Mouse (Mus musculus): ENCODE results near the gene Chn1.

Gene Chn1

DNA sequence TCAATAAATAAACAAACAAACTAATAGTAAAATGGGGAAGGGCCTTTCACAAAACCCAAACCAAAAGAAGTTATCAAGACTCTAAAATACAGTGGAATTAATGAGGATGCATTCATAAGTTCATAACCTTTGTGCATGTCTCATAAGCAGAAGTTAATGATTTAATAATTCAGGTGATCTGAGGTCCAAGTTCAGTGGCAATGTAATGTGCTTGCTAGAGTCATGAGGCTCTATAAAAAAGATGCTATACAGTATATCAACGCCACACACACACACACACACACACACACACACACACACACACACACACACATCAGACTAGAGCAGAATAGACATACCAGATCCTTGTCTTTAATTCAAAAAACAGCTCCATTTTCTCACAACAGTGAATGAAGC, 28.8 kb downstream of the Chn1 start:
- no peak for DNase-seq (ENCODE audit: low spot score)

DNA sequence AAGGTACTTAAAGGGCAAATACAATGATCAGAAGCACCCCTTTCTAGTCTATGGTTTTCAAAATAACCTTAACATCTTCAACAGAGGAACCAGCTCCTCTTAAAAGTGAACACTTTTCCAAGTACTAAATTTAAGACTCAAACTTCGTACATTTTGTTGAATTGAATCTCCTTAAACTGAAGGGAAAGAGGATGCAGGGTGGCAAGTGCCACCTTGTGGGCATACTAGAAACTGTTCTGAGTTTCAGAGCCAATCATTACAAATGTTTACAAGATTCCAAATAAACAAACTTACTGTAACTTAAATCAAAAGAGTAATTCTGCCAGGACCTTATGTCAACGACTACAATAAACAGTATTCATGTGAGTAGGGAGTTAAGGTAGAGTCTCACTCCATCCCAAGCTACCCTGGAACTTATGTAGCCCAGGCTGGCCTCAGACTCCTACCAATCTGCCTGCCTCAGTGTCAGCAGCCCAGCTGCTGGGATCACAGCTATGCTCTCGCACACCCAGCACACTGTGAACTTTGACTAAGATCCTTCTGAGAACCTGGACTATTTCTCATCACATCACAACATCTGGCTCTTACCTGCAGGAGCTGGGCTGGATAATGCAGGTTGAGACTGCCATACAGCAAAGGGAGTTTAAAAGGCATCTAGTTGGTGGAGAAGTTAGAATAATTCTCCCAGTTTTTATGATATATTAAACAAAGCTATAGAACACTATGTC, 29.3 kb downstream of the Chn1 start:
- DNase-seq (ENCODE audit: low spot score) = no peak

DNA sequence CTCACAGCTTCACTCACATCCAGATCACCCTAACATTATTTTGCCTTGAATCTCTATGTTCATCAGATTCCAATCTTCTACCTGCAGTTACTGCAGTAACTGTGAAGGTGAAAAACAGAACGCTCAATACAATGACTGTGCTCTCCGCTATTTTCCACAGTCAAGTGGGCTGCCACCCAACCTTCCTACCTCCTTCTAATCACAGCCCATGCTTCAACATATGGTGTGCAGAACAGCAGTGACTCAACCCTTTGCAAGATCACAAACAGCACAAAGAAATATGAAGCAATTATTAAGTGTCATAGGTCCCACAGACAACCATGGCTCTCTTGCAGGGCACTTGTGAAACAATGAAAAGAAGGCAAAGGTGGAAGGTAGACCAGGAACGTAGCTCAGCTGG, 33.9 kb downstream of the Chn1 start:
- no peak for DNase-seq (ENCODE audit: low spot score)

DNA sequence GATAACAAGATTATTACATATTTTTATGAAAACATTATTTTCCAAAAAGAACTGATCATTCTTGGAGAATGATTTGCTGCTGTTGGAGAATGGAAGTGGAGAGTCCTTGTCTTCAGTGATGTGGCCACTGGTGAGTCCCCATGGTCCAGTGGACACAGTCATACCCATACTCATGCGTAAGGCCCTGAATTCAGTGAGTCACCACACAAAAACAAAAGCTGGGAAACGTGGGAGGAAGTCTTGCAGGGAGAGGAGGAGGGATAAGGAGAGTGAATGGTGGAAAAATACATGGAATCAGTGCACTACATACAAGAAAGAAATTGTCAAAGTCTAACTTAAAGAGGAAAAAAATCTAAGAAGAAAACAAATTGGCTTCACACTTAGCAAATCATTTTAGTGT, 47.3 kb downstream of the Chn1 start:
- DNase-seq (ENCODE audit: low spot score) = no peak

DNA sequence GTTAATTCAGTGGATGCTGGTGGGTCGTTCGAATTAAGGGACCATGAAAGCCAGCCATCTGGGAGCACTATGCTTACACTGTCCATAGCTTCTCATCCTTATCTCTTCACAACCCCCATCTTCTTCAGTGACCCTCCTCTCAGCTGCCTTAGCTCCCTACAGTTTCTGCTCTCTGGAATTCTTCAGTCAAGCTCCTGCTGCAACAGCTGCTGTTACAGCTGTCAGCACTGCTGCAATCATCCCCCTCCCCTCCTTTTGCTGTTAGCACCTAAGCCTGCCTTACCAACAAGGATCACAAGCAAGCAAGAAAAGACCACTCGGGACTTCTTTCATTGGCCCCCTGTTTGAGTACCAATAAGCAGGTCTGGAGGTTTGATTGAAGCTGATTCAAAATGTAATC, 50.2 kb downstream of the Chn1 start:
- DNase-seq (ENCODE audit: low spot score) = no peak

DNA sequence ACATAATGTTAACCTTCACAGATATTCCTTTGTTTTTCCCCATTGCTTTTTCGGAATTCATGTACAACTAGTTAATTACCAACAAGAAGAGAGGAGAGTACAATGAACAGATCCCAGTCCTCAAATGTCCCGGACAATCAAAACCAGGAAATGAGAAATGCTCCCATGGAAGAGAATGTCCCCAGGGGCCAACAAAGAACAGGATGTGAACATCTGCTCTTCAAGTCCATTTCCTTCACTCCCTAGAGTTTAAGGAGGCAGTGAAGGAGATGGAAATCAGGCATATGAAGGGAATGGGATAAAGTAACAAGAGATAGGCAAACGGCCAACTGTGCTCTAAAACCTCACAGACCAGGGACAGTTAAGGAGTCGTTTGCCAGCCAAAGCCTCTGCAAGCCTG, 53.3 kb downstream of the Chn1 start:
- no peak for DNase-seq (ENCODE audit: low spot score)

DNA sequence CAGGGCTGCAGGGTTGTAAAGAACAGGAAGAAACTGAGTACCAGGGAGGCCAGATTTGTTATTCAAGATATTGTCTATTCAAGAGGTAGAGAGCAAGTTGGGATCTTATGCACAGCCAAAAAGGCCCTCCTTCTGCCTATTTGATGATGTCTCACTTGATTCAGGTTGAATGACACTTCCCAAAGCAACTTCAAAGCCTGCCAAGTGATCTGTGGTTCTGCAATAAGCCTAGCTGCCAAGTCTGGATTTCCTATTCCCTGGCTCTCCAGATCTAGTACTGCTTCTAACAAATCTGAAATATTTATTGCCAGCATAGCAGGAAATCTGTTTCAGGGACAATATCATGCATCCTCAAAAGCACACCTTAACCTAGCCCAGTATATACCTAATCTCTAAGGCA, 62.7 kb downstream of the Chn1 start:
- DNase-seq (ENCODE audit: low spot score) = no peak

DNA sequence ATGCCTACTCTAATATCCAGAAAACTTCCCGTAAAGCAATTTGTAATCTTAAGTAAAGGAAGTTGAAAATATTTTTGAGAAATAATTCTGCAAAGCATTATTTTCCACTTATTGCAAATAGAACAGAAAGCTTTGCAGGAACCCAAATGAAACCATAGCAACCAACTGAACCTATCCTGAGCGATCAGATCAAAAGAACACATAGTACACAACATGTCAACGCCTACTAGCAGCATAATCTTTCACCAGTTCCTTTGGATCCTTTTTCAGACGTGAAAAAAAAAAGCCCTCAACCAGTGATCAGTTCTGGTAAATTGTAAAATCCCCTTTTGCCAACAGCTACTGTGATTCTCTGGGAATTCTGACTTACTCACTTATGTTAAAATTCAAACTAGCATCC, 82.1 kb downstream of the Chn1 start:
- no peak for DNase-seq (ENCODE audit: low spot score)

DNA sequence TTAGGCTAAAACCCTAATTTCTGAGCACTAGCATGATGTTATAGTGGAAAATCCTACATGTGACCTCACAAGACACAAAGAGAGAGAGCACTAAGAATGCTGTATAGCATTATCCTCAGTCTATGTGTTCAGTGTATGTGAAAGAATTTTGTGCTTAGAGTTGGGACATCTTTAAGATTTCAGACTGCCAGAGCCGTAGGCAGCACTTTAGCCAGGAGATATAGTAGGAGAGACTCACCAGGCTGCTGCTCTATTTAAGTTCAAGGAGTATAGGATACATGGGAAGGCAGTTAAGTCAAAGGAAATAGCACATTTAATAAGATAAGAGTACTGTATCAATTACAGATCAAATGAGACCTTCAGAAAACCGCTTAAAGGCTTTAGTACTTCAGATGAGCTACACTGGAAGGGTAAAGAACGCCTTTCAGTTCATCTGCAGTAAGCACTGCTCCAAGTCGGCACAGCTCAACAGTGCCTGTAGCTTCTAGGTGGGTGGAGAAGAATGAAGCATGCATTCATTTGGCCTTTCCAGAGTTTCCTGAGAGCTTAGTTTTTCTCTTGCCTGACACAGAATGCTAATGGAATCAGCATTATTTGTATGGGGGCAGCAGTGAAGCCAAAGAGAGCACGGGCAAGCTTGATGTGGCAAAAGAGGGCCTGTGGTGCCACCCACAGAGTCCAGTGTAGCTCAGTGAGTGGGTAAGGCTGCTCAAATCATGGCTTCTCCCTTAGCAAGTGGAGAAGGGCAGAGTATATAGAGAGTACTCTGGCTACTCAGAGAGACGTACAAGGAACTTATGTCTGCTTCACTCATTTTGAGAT, 84.2 kb downstream of the Chn1 start:
- no peak for DNase-seq (ENCODE audit: low spot score)

DNA sequence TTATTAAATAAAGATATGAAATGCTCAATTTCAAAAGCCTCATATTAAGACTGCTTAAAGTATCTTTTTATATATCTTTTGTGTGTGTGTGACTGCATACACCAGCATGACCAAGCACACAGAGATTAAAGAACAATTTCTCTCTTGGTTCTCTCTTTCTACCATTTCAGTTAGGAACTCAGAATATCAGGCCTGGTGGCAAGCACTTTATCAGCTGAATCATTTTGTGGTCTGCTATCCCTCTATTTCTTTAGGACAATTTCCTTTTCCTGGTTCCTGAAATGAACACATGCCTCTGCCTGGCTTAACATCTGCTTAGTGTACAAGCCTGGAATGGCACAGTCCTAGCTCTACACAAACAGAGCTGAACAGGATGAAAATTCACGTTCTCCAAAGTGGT, 92.6 kb downstream of the Chn1 start:
- DNase-seq (ENCODE audit: low spot score) = no peak

DNA sequence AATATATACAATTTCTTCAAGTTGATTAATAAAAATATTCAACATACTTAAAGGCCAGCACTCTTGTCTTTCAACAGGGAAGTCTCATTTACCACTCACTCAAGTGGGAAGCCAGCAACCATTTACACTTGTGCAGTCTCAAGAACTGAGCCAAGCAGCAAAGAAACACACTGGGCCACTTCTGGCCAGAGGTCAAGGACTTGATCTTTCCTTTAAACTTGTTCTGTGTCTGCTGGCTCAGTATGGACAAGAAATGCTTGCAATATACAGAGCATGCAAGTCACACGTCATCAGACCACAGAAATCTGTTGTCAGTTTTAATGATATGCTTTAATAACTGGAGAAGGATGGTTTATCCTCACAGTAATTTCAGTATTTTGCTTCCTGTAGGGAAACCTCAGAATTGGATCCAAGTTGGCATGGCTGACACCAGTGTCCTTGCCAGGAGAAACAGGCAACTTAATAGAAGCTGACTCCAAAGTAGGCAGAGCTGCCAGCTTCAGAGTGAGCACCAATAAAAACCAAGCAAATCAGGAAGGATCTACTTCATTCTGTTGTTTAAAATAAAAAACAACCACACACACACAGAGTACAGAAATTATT, 94.6 kb downstream of the Chn1 start:
- no peak for DNase-seq (ENCODE audit: low spot score)

DNA sequence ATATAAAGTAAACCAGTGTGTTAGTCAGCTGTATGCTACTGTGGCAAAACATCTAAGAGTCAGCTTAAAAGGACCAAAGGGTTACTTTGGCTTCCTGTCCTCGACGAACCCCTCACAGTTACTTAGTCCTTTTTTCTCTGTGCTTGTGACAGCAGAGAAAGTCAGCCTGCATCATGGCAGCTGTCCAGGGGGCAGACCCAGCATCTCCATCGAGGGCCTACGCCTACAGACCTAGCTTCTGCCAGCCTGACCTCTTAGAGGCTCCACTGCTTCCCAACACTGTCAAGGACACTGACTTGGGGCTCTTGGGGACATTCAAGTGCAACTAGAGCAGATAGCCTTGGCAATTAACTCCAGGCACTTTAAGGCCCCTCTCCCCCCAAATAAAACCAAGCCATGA, 106.5 kb downstream of the Chn1 start:
- DNase-seq (ENCODE audit: low spot score) = no peak

DNA sequence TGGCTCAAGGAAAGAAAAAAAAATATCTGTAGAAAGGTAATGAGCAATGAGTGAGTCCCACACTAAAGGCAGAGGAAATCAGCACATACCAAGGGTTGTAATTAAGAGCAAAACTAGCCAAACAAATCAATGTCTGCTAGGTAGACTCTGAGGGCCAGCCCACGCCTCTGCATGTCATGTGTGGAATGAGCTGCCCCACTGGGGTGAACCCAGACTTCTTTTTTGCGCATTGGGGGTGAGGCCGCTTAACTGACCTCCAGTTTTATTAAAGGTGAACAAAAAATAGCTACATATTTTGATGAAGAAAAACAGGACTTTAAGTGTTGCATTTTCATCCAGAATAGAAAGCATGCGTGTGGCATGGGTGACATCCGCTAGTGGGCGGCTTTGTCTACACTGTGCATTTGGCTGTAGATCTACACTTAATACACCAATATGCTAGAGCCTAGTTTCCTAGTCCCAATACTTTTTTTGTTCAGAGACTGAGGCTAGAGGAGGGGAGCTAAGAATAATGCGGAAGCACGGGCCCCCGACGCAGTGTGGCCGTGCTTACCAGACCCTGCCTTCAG, 114.5 kb downstream of the Chn1 start:
- DNase-seq (ENCODE audit: low spot score) = no peak

DNA sequence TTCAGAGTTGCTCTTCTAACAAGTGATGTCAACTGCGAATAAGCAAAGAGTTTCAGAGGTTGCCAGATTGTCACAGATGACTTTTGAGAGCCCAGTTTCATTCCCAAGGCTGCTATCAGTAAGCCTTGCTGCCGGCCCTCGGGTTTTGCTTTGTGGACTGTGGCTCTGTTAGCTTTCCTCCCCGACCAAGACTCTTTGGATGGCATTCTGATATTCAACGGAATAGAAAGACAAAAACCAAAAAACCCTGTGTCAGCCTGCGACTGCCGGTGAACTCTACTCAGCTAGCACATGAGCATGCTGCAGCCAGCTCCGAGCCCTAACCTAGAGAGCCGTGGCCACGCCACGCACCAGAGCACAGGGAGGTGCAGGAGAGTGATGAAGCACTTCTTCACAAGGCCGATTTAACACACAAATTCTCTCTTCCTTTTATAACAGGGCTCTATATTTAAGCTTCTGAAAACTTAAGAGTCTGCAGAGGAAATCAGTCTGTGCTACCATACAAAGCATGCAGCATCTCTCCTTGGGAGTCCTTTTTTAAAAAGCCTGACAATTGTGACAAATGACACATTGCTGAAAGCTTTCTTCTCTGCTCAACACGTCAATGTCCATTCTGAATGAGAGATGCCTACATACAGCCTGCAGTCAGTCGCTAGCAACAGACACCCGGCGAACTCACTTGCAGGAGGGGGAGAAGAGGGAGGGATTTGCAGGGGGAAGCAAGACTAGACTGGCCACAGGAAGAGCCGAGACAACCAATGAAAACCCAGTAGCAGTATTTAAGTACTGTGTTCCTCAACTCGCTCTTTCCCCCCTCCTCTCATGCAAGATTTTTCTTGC, 115.2 kb downstream of the Chn1 start:
- DNase-seq (ENCODE audit: low spot score) = no peak

DNA sequence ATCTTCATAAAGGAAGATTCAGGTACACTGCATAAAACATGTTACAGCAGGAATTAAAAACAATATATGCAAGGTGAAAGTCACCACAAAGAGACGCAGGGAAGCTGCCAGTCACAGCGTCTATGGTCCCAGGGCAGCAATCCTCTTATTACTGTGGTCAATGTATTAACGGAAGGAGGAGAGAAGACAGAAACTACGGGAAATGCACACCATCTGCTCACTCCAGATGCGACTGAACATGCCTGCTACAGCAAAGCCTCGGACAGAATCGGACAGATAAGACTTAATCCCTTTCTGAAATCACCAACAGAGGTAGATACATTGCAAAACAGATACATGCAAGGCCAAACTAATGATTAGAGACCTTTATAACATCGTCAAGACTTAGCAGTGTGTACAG, 116.1 kb downstream of the Chn1 start:
- no peak for DNase-seq (ENCODE audit: low spot score)

DNA sequence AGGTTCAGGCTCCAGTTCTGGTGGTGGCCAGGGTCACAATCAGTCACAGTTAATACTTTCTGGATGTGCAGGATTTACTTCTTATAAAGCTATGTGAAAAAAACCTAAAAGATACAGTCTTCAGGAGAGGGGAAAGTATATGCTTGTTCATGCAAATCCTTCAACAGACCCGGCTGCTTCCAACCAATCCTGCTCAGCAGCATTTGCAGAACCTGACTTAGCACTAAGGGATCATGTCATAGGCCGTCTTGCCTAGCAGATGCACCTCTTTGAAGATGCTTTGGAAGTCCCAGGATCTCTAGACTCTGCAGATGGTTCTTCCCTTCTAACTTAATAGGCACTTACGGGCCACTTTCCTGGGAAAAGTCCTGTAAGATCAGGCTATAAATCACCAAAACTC, 117.2 kb downstream of the Chn1 start:
- no peak for DNase-seq (ENCODE audit: low spot score)

DNA sequence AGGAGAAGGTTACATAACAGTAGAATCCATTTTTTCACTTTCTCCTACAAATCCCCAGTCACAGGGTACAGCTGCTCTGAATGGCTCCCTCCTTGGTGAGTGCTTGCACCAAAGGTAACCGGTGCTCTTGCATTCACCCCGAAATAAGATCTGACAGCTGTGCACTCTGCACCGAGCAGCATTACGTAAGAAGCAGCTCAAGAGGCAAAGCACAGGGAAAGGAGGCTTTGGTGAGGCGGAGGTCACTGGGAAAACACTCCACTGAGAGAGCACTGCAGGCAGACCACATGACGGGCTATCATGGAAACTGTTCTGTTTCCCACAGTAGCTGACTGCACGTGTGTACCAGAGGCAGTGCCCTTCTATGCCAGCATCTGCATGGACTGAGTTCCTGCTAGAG, 118.0 kb downstream of the Chn1 start:
- no peak for DNase-seq (ENCODE audit: low spot score)

DNA sequence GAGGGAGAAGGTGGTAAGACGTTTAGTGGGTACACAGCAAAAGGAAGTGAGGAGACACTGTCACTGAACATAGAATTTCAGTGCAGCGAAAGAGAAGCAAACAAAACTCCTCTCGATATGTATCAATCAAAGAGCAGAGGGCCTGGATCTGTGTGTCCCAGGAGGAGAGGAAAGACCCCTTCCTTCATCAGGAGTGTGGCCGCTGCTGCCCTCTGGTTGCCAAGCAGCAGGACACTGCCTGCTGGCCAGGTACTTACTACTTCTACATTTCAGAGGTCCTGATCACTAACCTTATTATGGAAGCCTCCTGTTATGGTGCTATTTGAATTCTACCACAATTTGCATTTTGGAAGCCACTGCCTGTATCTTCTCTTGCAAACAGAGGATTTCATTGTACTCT, 119.5 kb downstream of the Chn1 start:
- DNase-seq (ENCODE audit: low spot score) = no peak

DNA sequence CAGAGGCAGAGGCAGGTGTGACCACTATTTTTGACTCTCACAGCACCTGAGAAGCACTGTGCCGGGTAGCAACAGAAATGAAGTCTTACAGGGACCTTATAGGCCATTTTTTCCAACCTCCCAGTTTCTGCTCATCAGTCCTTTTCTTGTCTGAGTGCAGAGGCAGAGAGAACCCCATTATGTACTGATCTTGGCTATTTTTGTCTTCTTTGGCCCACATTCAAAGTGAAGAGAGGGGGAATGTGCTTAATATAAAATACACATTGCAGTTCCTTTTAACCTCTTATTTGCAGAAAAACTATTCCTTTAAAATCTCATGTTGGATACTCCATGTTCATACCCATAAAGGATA, 120.3 kb downstream of the Chn1 start:
- DNase-seq (ENCODE audit: low spot score) = no peak

DNA sequence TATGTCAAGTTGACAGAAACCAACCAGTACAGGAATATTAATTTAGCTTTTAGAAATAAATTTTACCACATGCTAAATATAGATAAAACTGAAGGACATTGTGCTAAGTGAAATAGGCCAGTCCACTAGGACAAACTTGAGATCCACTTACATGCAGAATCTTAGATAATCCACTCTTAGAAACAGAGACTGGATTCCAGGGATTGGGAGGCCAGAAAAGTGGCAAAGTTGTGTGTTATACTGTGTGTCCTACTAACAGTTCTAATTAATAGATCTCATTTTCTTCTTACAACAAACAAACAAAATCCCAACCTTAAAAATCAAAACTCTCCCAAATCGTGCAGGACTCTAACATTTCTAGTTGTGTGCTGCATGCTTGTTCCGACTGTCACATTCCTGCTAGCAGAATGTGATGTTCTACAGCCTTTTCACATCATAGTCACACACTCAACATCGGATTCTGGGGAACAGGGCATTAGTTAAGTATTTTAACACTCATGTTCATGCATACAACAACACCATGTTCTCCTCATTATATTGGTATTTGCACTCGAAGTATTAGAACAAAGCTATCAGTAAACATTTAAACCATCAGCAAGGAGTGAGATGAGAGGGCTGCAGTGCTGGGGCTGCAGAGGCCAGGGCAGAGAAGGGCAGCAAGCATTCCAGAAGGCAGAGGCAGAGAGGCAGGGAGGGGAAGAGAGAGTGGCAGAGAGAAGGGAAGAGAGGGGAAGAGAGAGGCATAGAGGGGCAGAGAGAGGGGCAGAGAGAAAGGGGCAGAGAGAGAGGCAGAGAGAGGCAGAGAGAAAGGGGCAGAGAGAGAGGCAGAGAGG, 120.9 kb downstream of the Chn1 start:
- no peak for DNase-seq (ENCODE audit: low spot score)

DNA sequence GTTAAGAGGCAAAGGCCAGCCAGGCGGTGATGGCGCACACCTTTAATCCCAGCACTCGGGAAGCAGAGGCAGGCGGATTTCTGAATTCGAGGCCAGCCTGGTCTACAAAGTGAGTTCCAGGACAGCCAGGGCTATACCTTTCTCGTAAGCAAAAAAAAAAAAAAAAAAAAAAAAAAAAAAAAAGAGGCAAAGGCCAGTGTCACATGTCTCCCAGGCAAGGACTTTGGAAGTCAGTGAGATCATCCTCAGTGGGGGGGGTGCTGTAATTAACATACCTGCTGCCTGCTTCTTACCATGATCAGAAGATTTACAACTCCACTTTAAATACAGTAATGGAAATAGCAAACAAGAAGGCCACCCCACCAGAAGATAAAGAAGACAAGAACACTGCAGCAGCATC, 137.5 kb downstream of the Chn1 start:
- no peak for DNase-seq (ENCODE audit: low spot score)

Data from c-Kit-positive CD71-positive TER-119-positive erythroid progenitor cells, embryonic 14.5 days (primary cell).